Mouse (Mus musculus) liver, adult 2 months (tissue): ENCODE measurements at regions not wholly inside any gene's neighbourhood (a gene's known extent, or its start where the extent isn't known, plus 50 kb on each side); places are given as distances from the start of the nearest gene placed in this dataset.

Experiments used
- DNase-seq: peaks from one replicate; pipeline ENCODE4 v3.0.0-alpha.2; 2011; ENCODE audit warnings: low read depth, low spot score; ENCODE audit errors: extremely low read depth
- H3K27ac ChIP-seq: fragments of 200-500 bp; replicated peaks from 2 replicates; pipeline ENCODE4 v1.5.1; 2012; ENCODE audit warnings: low read depth, mild to moderate bottlenecking, control low read depth, inconsistent platforms, low read length; ENCODE audit not compliant: insufficient read depth
- H3K27me3 ChIP-seq: fragments of 200-500 bp; 2 replicates; pipeline ENCODE4 v1.6.1; 2012; ENCODE audit warnings: mild to moderate bottlenecking, moderate library complexity, low read length, inconsistent platforms; ENCODE audit not compliant: control insufficient read depth, insufficient read depth
- H3K36me3 ChIP-seq: fragments of 200-500 bp; 2 replicates; pipeline ENCODE4 v1.6.1; 2012; ENCODE audit warnings: low read length, inconsistent platforms; ENCODE audit not compliant: control insufficient read depth, insufficient read depth
- H3K4me1 ChIP-seq: fragments of 200-500 bp; 2 replicates; pipeline ENCODE4 v1.6.1; 2011; ENCODE audit warnings: low read length; ENCODE audit not compliant: control insufficient read depth, insufficient read depth
- H3K4me3 ChIP-seq: fragments of 200-500 bp; 2 replicates; pipeline ENCODE4 v1.5.1; 2011; ENCODE audit warnings: low read depth, mild to moderate bottlenecking, control low read depth, low read length, moderate library complexity; ENCODE audit not compliant: insufficient read depth
- H3K79me2 ChIP-seq: fragments of 200-500 bp; 2 replicates; pipeline ENCODE4 v1.6.1; 2012; ENCODE audit warnings: inconsistent platforms, mild to moderate bottlenecking, low read length, moderate library complexity; ENCODE audit not compliant: control insufficient read depth, insufficient read depth
- H3K9ac ChIP-seq: fragments of 200-500 bp; 2 replicates; pipeline ENCODE4 v1.6.1; 2012; ENCODE audit warnings: low read depth, mild to moderate bottlenecking, control low read depth, inconsistent platforms, low read length
- CTCF ChIP-seq: fragments of 200-500 bp; IDR thresholded peaks from 2 replicates; pipeline ENCODE4 v1.5.1; 2011; ENCODE audit warnings: low read depth, low read length, control low read depth
- POLR2A ChIP-seq: fragments of 200-500 bp; IDR thresholded peaks from 2 replicates; pipeline ENCODE4 v1.6.1; 2011; ENCODE audit warnings: low read length, control low read depth; ENCODE audit not compliant: insufficient read depth; ENCODE audit errors: extremely low read depth
- WGBS: fragments of 180-500 bp; shearing (Covaris S2); methylation state at CpG from one replicate; pipeline ENCODE4 v1.1.7; 2018; 5-methylcytosine and 5-hydroxymethylcytosine counted together

DNA sequence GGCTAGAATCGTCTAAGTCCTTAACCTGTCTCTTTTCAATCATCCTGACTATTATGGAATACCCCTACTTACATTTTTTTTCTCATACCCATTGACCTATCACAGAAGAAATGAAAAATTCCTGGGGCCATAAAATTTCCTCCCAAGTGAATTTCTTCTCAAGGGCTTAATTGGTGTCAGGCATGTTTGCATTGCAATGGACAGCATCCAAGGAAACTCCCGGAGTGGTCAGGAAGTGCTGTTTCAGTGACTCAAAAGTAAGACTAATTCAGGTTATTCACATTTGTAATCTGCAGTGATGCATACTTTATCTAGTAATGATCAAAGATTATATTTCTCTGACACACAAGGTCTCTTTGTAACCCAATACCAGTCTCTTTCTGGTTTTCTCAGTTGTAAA, 111.5 kb upstream of the Tnfaip3 start:
- H3K27ac ChIP-seq: no peak overlapping the region
- DNase-seq: no peak
- 61% methylated on average over 2 of the region's 2 CpGs for WGBS

DNA sequence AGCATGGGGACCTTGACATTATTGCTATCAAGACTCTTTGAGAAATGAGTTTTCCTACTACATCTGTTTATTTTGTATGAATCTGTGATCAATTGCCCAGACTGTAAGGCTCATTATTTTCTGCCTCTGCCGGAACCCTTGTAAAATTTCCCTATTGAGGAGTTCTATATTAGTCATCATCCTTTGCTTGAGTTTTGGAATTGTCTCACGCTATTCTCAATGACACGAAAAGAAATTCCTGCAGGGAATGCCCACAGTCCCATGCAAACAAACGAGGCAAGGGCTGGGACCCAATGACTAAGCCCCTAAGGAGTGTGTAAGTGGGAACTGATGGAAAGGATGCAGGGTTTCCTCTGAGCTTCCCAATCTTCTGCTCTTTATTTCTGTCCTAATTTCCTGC, 111.0 kb upstream of the Tnfaip3 start:
- WGBS: 81% methylated on average over 4 of the region's 4 CpGs
- Histone ChIP-seq H3K27me3 (no peaks in the 10 kb centered on the region), H3K4me3 (no peak overlapping the region), H3K79me2 (no peaks in the 10 kb centered on the region), H3K36me3 (no peaks in the 10 kb centered on the region), H3K27ac (no peak overlapping the region), H3K4me1 (0 out of 2 replicates have a peak, but pooled peaks cover 2% of the 10 kb centered on the region), H3K9ac (no peak overlapping the region)
- TF ChIP-seq CTCF (no peak), POLR2A (no peak)
- no peak for DNase-seq

More for the DNA sequence above, 111.5 kb upstream of the Tnfaip3 start:
- Histone ChIP-seq H3K4me3 (no peak overlapping the region), H3K27me3 (no peaks in the 10 kb centered on the region), H3K36me3 (no peaks in the 10 kb centered on the region), H3K4me1 (0 out of 2 replicates have a peak, but pooled peaks cover 2% of the 10 kb centered on the region), H3K79me2 (no peaks in the 10 kb centered on the region), H3K9ac (no peak overlapping the region)
- no peak for TF ChIP-seq POLR2A
- no peak for TF ChIP-seq CTCF

- Histone ChIP-seq H3K27me3 (no peaks in the 10 kb centered on the region), H3K27ac (no peak overlapping the region), H3K4me1 (0 out of 2 replicates have a peak, but pooled peaks cover 2% of the 10 kb centered on the region), H3K79me2 (no peaks in the 10 kb centered on the region), H3K9ac (no peak overlapping the region), H3K4me3 (no peak overlapping the region), H3K36me3 (no peaks in the 10 kb centered on the region)
- TF ChIP-seq CTCF (no peak), POLR2A (no peak)
- WGBS: 71% methylated on average over 7 of the region's 7 CpGs
- DNase-seq: no peak
Observed at GRCm38 (mm10) chr10:19123691-19124090, 108.2 kb upstream of the Tnfaip3 start.

DNA sequence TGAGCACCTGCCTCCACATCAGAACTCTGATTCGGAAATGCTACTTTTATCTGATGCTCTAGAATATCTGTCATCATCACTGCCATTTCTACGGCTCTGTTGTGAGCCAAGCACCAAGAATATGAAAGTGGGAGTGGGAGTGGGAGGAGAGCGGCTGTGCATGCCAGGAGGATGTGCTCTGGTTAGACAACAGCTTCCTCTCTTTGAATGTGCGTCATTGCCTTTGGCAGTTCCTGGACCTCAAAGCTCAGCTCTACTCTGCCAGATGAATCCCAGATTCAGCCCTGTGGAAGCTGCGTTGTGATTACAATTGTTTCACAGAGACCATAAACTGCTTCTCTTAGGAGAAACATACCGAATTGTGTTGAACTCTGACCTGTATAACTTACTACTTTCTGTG, 106.8 kb upstream of the Tnfaip3 start:
- Histone ChIP-seq H3K79me2 (no peaks in the 10 kb centered on the region), H3K9ac (no peak overlapping the region), H3K27me3 (no peaks in the 10 kb centered on the region), H3K27ac (no peak overlapping the region), H3K4me3 (no peak overlapping the region), H3K4me1 (0 out of 2 replicates have a peak, but pooled peaks cover 2% of the 10 kb centered on the region), H3K36me3 (no peaks in the 10 kb centered on the region)
- TF ChIP-seq CTCF (no peak), POLR2A (no peak)
- WGBS: 64% methylated on average over 6 of the region's 6 CpGs
- no peak for DNase-seq

DNA sequence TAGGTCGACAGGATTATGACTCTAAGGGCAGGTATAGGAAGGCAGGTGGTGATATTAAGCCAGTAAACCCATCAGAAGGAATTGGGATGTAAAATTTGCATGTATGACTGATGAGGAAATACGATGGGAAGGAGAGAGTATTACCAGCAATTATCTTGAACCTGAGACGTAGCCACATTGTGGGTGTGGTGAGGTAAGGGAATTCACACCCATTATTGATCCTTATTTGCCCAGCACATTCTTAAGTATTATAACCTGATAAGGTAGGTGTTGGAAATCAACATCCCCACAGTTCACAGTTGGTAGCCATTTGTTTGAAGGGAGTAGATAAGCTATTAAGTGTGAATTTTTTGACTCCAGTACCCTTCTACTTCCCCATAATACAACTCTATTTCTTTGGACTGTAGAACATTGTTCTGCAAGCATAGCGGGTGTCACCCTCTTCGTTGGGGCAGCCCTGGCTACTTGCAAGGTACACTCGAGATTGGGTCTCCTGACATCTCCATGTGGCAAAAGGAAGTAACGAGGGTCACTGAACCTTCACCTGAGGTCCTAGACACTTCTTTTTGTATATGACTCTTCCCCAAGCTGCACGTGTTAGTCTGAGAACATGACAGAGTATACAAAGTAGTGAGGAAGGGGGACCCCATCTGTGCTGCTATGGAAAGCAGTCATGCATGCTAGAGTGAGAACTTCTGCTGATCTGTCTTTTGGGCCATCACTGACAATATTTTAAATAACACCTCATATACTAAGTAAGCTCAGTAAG, 104.0 kb upstream of the Tnfaip3 start:
- Histone ChIP-seq H3K9ac (no peak overlapping the region), H3K79me2 (no peaks in the 10 kb centered on the region), H3K4me1 (peaks cover 4% of the 10 kb centered on the region), H3K27ac (no peak overlapping the region), H3K36me3 (no peaks in the 10 kb centered on the region), H3K27me3 (no peaks in the 10 kb centered on the region), H3K4me3 (no peak overlapping the region)
- DNase-seq: no peak
- 68% methylated on average over 8 of the region's 8 CpGs for WGBS
- TF ChIP-seq CTCF (no peak), POLR2A (no peak)
